Mouse (Mus musculus) lung, postnatal 36 days (tissue): Measurements from ENCODE around the gene Olfr1291-ps1.

Experiments used
- DNase-seq: peaks from one replicate; pipeline ENCODE4 v3.0.0; 2022; ENCODE audit warnings: mixed read lengths

Olfr1291-ps1 gene

DNA sequence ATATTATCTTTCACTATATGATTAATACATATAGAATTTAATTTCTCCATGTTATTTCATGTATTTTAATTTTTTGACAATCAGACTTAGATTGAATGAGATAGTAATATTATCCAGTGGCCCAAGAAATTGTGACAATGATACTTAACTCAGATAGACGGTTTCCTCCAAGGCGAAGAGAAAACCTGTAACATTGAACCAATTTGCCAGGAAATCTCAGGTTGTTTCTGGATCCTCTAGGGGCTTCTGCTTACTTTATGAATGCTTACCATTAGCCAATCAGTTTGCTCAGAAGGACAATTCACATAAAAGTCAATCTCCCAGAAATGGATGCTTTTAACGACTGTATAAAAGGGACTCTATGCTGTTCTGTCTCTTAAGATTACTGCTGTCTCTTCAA, at the start of gene Olfr1291-ps1:
TSS of gene Olfr1291-ps1 (plus strand) at position 301 of the 400 bp plus-strand sequence.
- DNase-seq = no peak

DNA sequence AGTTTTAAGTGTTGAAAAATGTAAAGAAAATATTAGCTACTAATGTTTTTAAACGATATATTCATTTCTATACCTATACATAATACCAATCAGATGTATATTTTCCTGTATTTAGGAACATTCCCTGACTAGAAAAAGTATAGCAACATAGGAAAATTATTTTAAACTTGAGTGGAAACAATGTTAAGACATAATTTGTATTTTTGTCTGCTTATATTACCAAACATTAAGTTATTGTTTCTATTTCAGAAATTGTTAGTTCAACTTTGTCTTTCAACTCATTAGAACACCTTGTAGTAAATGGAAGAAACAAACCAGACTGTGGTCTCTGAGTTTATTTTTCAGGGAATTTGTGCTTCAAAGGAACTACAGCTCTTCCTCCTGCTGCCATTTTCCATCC, 48.1 kb upstream of the Olfr1291-ps1 start, which contains the start of gene Olfr1287:
TSS of gene Olfr1287 (plus strand) at position 301 of the 400 bp plus-strand sequence.
- DNase-seq = no peak

DNA sequence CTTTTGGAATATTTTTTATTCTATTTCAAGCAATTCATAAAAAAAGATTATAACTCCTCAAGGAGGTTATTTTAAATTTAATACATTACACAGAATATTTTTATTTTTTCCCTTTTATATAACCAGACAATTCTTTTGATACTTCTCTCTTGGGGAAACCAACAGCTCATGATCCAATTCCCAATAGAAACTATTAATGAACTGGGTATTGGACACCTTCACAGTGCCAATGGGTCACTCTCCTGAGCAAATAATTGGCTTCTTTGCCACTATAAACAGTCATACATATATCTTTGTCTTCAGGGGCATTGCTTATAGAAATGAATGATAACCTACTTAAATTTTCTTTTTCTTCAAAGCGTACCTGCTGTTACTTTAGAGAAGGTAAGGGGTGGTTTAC, 23.2 kb upstream of the Olfr1291-ps1 start, which contains the start of gene Olfr1288:
TSS of gene Olfr1288 (plus strand) at position 301 of the 400 bp plus-strand sequence.
- no peak for DNase-seq

DNA sequence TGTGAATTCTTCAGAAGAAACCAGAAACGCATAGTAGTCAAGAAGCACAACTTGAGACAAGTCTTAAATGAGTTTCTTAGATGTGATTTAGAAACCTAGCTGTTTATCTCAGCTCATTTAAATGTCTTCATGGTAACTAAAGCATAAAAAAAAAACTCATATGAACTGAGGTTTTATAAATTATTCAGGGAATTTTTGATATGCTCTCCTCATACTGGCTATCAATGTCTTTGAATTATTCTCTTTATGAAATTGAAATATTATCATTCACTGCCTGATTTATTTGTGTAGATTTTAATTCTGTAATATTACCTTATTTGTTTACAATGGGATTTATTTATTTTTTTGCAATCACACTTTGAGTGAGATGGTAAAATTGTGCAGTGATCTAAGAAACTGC, 16.5 kb upstream of the Olfr1291-ps1 start, which contains the start of gene Olfr1289:
TSS of gene Olfr1289 (plus strand) at position 301 of the 400 bp plus-strand sequence.
- DNase-seq = no peak

DNA sequence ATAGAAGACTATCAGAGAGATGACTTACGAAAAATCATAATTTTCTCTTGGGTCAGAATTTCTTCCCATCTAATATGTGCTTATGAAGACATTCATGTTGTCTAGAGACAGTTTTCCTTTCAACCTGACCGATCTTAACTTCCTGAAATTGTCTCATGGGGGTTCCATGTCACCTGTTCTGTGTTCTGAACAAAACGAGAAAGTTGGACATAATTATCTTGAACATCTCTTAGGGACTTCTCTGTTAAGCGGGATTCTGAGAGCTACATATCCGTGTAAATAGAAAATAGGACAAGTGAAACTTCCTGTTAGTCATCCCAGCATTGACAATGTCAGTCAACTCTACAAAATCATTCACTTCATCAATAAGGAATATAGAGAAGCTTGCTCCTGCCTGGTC, 3.3 kb upstream of the Olfr1291-ps1 start, which contains the start of gene Olfr1290:
TSS of gene Olfr1290 (minus strand) at position 101 of the 400 bp plus-strand sequence.
- no peak for DNase-seq

DNA sequence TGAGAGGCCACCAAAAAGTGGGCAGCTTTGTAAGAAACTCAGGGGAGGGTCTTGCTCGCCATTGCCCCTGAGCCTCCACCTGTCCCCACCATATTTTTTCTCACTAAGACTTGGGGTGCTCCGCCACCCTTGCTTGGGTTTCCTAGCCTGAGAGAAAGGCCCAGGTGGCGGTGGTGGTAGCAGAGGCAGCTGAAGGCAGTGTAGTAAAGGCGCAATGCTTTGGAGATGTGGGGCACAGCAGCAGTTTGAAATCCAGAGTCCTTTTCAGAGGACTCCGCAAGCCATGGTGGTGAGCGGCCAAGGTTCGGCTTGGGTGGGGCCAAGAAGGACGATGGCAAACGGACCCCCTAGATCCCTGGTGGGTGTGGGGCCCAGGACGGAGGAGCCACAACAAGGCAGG, 20.5 kb downstream of the Olfr1291-ps1 start:
- DNase-seq = no peak

DNA sequence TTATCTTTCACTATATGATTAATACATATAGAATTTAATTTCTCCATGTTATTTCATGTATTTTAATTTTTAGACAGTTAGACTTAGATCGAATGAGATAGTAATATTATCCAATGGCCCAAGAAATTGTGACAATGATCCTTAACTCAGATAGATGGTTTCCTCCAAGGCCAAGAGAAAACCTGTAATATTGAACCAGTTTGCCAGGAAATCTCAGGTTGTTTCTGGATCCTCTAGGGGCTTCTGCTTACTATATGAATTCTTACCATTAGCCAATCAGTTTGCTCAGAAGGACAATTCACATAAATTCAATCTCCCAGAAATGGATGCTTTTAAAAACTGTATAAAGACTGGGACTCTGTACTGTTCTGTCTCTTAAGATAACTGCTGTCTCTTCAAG, 27.9 kb downstream of the Olfr1291-ps1 start, which contains the start of gene Olfr1293-ps:
TSS of gene Olfr1293-ps (plus strand) at position 301 of the 400 bp plus-strand sequence.
- no peak for DNase-seq

DNA sequence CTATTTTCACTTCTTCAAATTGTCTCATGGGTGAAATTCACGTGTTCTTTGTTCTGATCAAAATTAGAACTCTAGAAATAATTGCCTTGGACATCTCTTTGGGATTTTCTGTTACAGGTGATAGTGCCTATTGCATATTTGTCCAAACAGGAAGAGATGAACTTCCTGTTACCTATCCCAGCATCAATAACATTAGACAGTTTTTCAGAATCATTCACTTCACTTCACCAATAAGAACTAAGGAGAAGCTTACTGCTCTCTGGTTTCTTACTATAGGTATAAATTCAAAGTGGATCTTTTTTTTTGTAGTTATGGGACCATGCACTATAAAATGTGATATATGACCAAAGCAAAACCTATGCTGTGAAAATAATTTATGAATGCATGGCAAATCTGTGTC, 43.2 kb downstream of the Olfr1291-ps1 start, which contains the start of gene Olfr1294:
TSS of gene Olfr1294 (minus strand) at position 101 of the 400 bp plus-strand sequence.
- no peak for DNase-seq
